Mouse (Mus musculus) retina, adult 2 months (tissue): ENCODE measurements around the gene Orm2.

Experiments
- DNase-seq: peaks from one replicate; pipeline ENCODE4 v3.0.0-alpha.2; 2012; ENCODE audit warnings: low read depth, low spot score

Orm2 gene

GRCm38 (mm10) chr4:63377483-63377882 lies 15.2 kb downstream of the Orm2 start:
- DNase-seq: no peak

- no peak for DNase-seq
Observed at GRCm38 (mm10) chr4:63382676-63383369, 20.6 kb downstream of the Orm2 start.

- no peak for DNase-seq
Observed at GRCm38 (mm10) chr4:63383474-63383873, 21.2 kb downstream of the Orm2 start.

- DNase-seq: no peak
Observed at GRCm38 (mm10) chr4:63384262-63384661, 22.0 kb downstream of the Orm2 start.

GRCm38 (mm10) chr4:63385253-63385652 lies 23.0 kb downstream of the Orm2 start:
- no peak for DNase-seq

GRCm38 (mm10) chr4:63385784-63386183 lies 23.5 kb downstream of the Orm2 start:
- no peak for DNase-seq

- DNase-seq: no peak
Observed at GRCm38 (mm10) chr4:63388029-63388428, 25.8 kb downstream of the Orm2 start.

- peak; percentile 96 for DNase-seq
Observed at GRCm38 (mm10) chr4:63389121-63389886, 27.1 kb downstream of the Orm2 start.

GRCm38 (mm10) chr4:63389887-63390528 lies 27.8 kb downstream of the Orm2 start:
- no peak for DNase-seq

GRCm38 (mm10) chr4:63391322-63391721 lies 29.1 kb downstream of the Orm2 start:
- no peak for DNase-seq

- no peak for DNase-seq
Observed at GRCm38 (mm10) chr4:63397981-63398537, 35.8 kb downstream of the Orm2 start.

GRCm38 (mm10) chr4:63398854-63399609 lies 36.8 kb downstream of the Orm2 start:
- no peak for DNase-seq

- DNase-seq: no peak
Observed at GRCm38 (mm10) chr4:63399691-63400270, 37.5 kb downstream of the Orm2 start.

GRCm38 (mm10) chr4:63400541-63401306 lies 38.5 kb downstream of the Orm2 start:
- no peak for DNase-seq

GRCm38 (mm10) chr4:63401620-63402019 lies 39.4 kb downstream of the Orm2 start:
- DNase-seq: no peak

GRCm38 (mm10) chr4:63402056-63402455 lies 39.8 kb downstream of the Orm2 start:
- DNase-seq: no peak

- DNase-seq: no peak
Observed at GRCm38 (mm10) chr4:63402558-63402957, 40.3 kb downstream of the Orm2 start.

- DNase-seq: no peak
Observed at GRCm38 (mm10) chr4:63403040-63403959, 41.1 kb downstream of the Orm2 start, which contains the start of gene Akna. Gene Akna, minus strand, starts transcription at chr4:63403354.

- no peak for DNase-seq
Observed at GRCm38 (mm10) chr4:63404205-63404604, 42.0 kb downstream of the Orm2 start.
